Mouse (Mus musculus) stomach, embryonic 16.5 days (tissue): Measurements from ENCODE around the gene Tsfm. TPM values are rescaled to one million over a fixed set of nuclear protein-coding genes. Genes with fewer than 3 reads are reported as not detected.

ENCODE experiments used
- ATAC-seq: fragments of 200-750 bp; cut with Nextera tagmentation; 2 replicates; pipeline ENCODE4 v1.8.0; 2017; ENCODE audit warnings: moderate number of reproducible peaks, moderate TSS enrichment; ENCODE audit not compliant: insufficient read depth, low FRiP score
- H3K27ac ChIP-seq: fragments of 300-500 bp; sonication (generic); 2 replicates; pipeline ENCODE4 v1.5.1; 2014; ENCODE audit warnings: low read length
- H3K27me3 ChIP-seq: fragments of 300-500 bp; sonication (generic); 2 replicates; pipeline ENCODE4 v1.6.1; 2014; ENCODE audit warnings: low read length, control low read depth, mixed read lengths; ENCODE audit not compliant: control insufficient read depth, insufficient read depth
- H3K36me3 ChIP-seq: fragments of 300-500 bp; sonication (generic); 2 replicates; pipeline ENCODE4 v1.6.1; 2014; ENCODE audit warnings: low read length; ENCODE audit not compliant: control insufficient read depth, insufficient read depth
- H3K4me1 ChIP-seq: fragments of 300-500 bp; sonication (generic); 2 replicates; pipeline ENCODE4 v1.6.1; 2014; ENCODE audit warnings: low read length, control low read depth, mixed read lengths; ENCODE audit not compliant: control insufficient read depth, insufficient read depth
- H3K4me2 ChIP-seq: fragments of 300-500 bp; sonication (generic); 2 replicates; pipeline ENCODE4 v1.6.1; 2014; ENCODE audit warnings: low read depth, low read length, mixed read lengths
- H3K4me3 ChIP-seq: fragments of 300-500 bp; sonication (generic); replicated peaks from 2 replicates; pipeline ENCODE4 v1.5.1; 2014; ENCODE audit warnings: mild to moderate bottlenecking, low read length
- H3K9ac ChIP-seq: fragments of 300-500 bp; sonication (generic); 2 replicates; pipeline ENCODE4 v1.6.1; 2014; ENCODE audit warnings: low read length
- H3K9me3 ChIP-seq: fragments of 300-500 bp; sonication (generic); replicated peaks from 2 replicates; pipeline ENCODE4 v1.6.1; 2016; ENCODE audit warnings: low read length, control low read depth; ENCODE audit not compliant: control insufficient read depth
- WGBS: fragments of 180-500 bp; shearing (Covaris S2); extraction: QIAGEN DNeasy Blood & Tissue Kit; methylation state at CpG from one replicate; pipeline ENCODE4 v1.1.7; 2014; 5-methylcytosine and 5-hydroxymethylcytosine counted together
- polyA plus RNA-seq: library from polyadenylated mRNA; unstranded; fragments of >200 nt; fragmentation: Nextera tagmentation; extraction: Ambion mirVana; gene quantifications from 2 replicates; pipeline ENCODE4 v1.2.1, GENCODE M21; 2015

Tsfm gene
- polyA plus RNA-seq, 1 experiment from 2014 or later, result 80.4 TPM

- Histone ChIP-seq H3K4me1 (peaks cover 87% of the 10 kb centered on the region), H3K9ac (peak overlapping the region; percentile 52; the same call in 1 of the 2 replicates), H3K9me3 (no peaks in the 10 kb centered on the region), H3K4me2 (peak overlapping the region; percentile 46), H3K27me3 (no peaks in the 10 kb centered on the region), H3K27ac (peak overlapping the region; percentile 85), H3K36me3 (no peaks in the 10 kb centered on the region), H3K4me3 (peak overlapping the region; percentile 18)
- WGBS, result 34% methylated on average over 4 of the region's 4 CpGs
- peak; percentile 70 for ATAC-seq
These were observed 44.1 kb downstream of the Tsfm start for GRCm38 (mm10) chr10:126986541-126986961.

GRCm38 (mm10) chr10:126985579-126985978, 45.1 kb downstream of the Tsfm start:
- no peak overlapping the region for H3K4me2 ChIP-seq
- no peaks in the 10 kb centered on the region for H3K27me3 ChIP-seq
- peak overlapping the region; percentile 85 for H3K27ac ChIP-seq
- no peak overlapping the region for H3K4me3 ChIP-seq
- WGBS, result 88% methylated on average over 9 of the region's 9 CpGs
- no peaks in the 10 kb centered on the region for H3K36me3 ChIP-seq
- H3K9me3 ChIP-seq, result no peaks in the 10 kb centered on the region
- no peak for ATAC-seq
- no peak overlapping the region for H3K9ac ChIP-seq
- H3K4me1 ChIP-seq, result peaks cover 94% of the 10 kb centered on the region

- Histone ChIP-seq H3K4me2 (0 out of 2 replicates have a peak overlapping the region, but pooled peaks have one; percentile 96), H3K27me3 (no peaks in the 10 kb centered on the region), H3K9me3 (no peaks in the 10 kb centered on the region), H3K9ac (peak overlapping the region; percentile 40), H3K4me3 (no peak overlapping the region), H3K27ac (peak overlapping the region; percentile 58), H3K36me3 (no peaks in the 10 kb centered on the region), H3K4me1 (peaks cover 92% of the 10 kb centered on the region)
- 71% methylated on average over 4 of the region's 4 CpGs for WGBS
- no peak for ATAC-seq
These were observed 45.5 kb downstream of the Tsfm start for GRCm38 (mm10) chr10:126985127-126985526.

- H3K4me1 ChIP-seq, result peaks cover 87% of the 10 kb centered on the region
- H3K9ac ChIP-seq, result peak overlapping the region; percentile 99
- no peaks in the 10 kb centered on the region for H3K9me3 ChIP-seq
- H3K36me3 ChIP-seq, result no peaks in the 10 kb centered on the region
- 18% methylated on average over 5 of the region's 5 CpGs for WGBS
- ATAC-seq, result no peak
- no peaks in the 10 kb centered on the region for H3K27me3 ChIP-seq
- no peak overlapping the region for H3K4me3 ChIP-seq
- peak overlapping the region; percentile 58 for H3K27ac ChIP-seq
- H3K4me2 ChIP-seq, result peak overlapping the region; percentile 96
These were observed 46.2 kb downstream of the Tsfm start for GRCm38 (mm10) chr10:126984189-126985004.

GRCm38 (mm10) chr10:126983193-126983725, 47.4 kb downstream of the Tsfm start:
- ATAC-seq, result no peak
- Histone ChIP-seq H3K9me3 (no peaks in the 10 kb centered on the region), H3K4me3 (peak overlapping the region; percentile 90), H3K27ac (peak overlapping the region; percentile 58), H3K27me3 (no peaks in the 10 kb centered on the region), H3K9ac (peak overlapping the region; percentile 99), H3K4me2 (peak overlapping the region; percentile 96), H3K36me3 (no peaks in the 10 kb centered on the region), H3K4me1 (peaks cover 78% of the 10 kb centered on the region)
- 38% methylated on average over 14 of the region's 14 CpGs for WGBS

- Histone ChIP-seq H3K9ac (peak overlapping the region; percentile 99), H3K4me3 (peak overlapping the region; percentile 90), H3K9me3 (no peaks in the 10 kb centered on the region), H3K27me3 (no peaks in the 10 kb centered on the region), H3K36me3 (no peaks in the 10 kb centered on the region), H3K4me1 (peaks cover 74% of the 10 kb centered on the region), H3K27ac (peak overlapping the region; percentile 58; the same call in 1 of the 2 replicates), H3K4me2 (peak overlapping the region; percentile 96)
- ATAC-seq, result no peak
- WGBS, result 55% methylated on average over 3 of the region's 3 CpGs
These were observed 48.9 kb downstream of the Tsfm start for GRCm38 (mm10) chr10:126981746-126982145.

- Histone ChIP-seq H3K36me3 (no peaks in the 10 kb centered on the region), H3K4me3 (peak overlapping the region; percentile 90), H3K9me3 (no peaks in the 10 kb centered on the region), H3K27me3 (no peaks in the 10 kb centered on the region), H3K4me1 (peaks cover 69% of the 10 kb centered on the region), H3K4me2 (peak overlapping the region; percentile 96), H3K27ac (peak overlapping the region; percentile 100), H3K9ac (peak overlapping the region; percentile 99)
- 11% methylated on average over 11 of the region's 11 CpGs for WGBS
- ATAC-seq, result no peak
These were observed 49.6 kb downstream of the Tsfm start for GRCm38 (mm10) chr10:126980933-126981530.

GRCm38 (mm10) chr10:126980221-126980932, 50.3 kb downstream of the Tsfm start:
- no peak for ATAC-seq
- Histone ChIP-seq H3K27me3 (no peaks in the 10 kb centered on the region), H3K9ac (peak overlapping the region; percentile 99), H3K4me1 (peaks cover 67% of the 10 kb centered on the region), H3K27ac (peak overlapping the region; percentile 100), H3K9me3 (no peaks in the 10 kb centered on the region), H3K4me2 (peak overlapping the region; percentile 96), H3K36me3 (no peaks in the 10 kb centered on the region), H3K4me3 (peak overlapping the region; percentile 90)
- WGBS, result 2% methylated on average over 16 of the region's 16 CpGs
